Mouse (Mus musculus) liver, postnatal 0 days (tissue): Measurements from ENCODE around the gene Hnrnpab.

Experiments
- CTCF ChIP-seq: sonication (generic); IDR thresholded peaks from 2 replicates; pipeline ENCODE4 v1.5.1; 2016; ENCODE audit warnings: antibody characterized with exemption, low read depth
- EP300 ChIP-seq: IDR thresholded peaks from 2 replicates; pipeline ENCODE4 v1.6.1; 2016; ENCODE audit warnings: antibody characterized with exemption, low read depth, mild to moderate bottlenecking

GRCm38 (mm10) chr11:51644217-51644616 lies 37.6 kb upstream of the Hnrnpab start:
- TF ChIP-seq CTCF (no peak), EP300 (no peak)
